Mouse (Mus musculus) stomach, postnatal 0 days (tissue): ENCODE results near the gene Stk10. TPM values are rescaled to one million over a fixed set of nuclear protein-coding genes. Genes with fewer than 3 reads are reported as not detected.
A peak's percentile ranks its signal among the peaks of the same experiment; 100 is the strongest.

Experiments used
- ATAC-seq: fragments of 200-750 bp; cut with Nextera tagmentation; 2 replicates; pipeline ENCODE4 v1.8.0; 2017; ENCODE audit not compliant: low FRiP score, low TSS enrichment
- DNase-seq: peaks from one replicate; pipeline ENCODE4 v3.0.0-alpha.2; 2016; ENCODE audit warnings: low spot score
- H3K27ac ChIP-seq: fragments of 300-500 bp; sonication (generic); replicated peaks from 2 replicates; pipeline ENCODE4 v1.5.1; 2014; ENCODE audit warnings: mild to moderate bottlenecking, control low read depth
- H3K27me3 ChIP-seq: fragments of 300-500 bp; sonication (generic); 2 replicates; pipeline ENCODE4 v1.6.1; 2014; ENCODE audit warnings: low read length; ENCODE audit not compliant: control insufficient read depth, insufficient read depth
- H3K36me3 ChIP-seq: fragments of 300-500 bp; sonication (generic); 2 replicates; pipeline ENCODE4 v1.6.1; 2014; ENCODE audit warnings: low read length, mixed read lengths; ENCODE audit not compliant: control insufficient read depth, insufficient read depth
- H3K4me1 ChIP-seq: fragments of 300-500 bp; sonication (generic); replicated peaks from 2 replicates; pipeline ENCODE4 v1.6.1; 2014; ENCODE audit warnings: antibody characterized with exemption; ENCODE audit not compliant: control insufficient read depth, insufficient read depth
- H3K4me2 ChIP-seq: fragments of 300-500 bp; sonication (generic); replicated peaks from 2 replicates; pipeline ENCODE4 v1.6.1; 2014; ENCODE audit warnings: low read depth, mild to moderate bottlenecking, control low read depth, moderate library complexity
- H3K4me3 ChIP-seq: fragments of 300-500 bp; sonication (generic); 2 replicates; pipeline ENCODE4 v1.5.1; 2014; ENCODE audit warnings: low read depth, low read length, control low read depth
- H3K9ac ChIP-seq: fragments of 300-500 bp; sonication (generic); 2 replicates; pipeline ENCODE4 v1.6.1; 2014; ENCODE audit warnings: mild to moderate bottlenecking, low read length, control low read depth, mixed read lengths
- H3K9me3 ChIP-seq: fragments of 300-500 bp; sonication (generic); 2 replicates; pipeline ENCODE4 v1.6.1; 2016; ENCODE audit warnings: low read length; ENCODE audit not compliant: control insufficient read depth
- CTCF ChIP-seq: IDR thresholded peaks from 2 replicates; pipeline ENCODE4 v1.5.1; 2016; ENCODE audit warnings: antibody characterized with exemption, low read depth, mild to moderate bottlenecking, moderate library complexity
- EP300 ChIP-seq: optimal IDR thresholded peaks from 2 replicates; pipeline ENCODE3; 2016; ENCODE audit warnings: antibody characterized with exemption
- WGBS: fragments of 180-500 bp; shearing (Covaris S2); extraction: QIAGEN DNeasy Blood & Tissue Kit; methylation state at CpG from one replicate; pipeline ENCODE4 v1.1.7; 2014; 5-methylcytosine and 5-hydroxymethylcytosine counted together
- polyA plus RNA-seq: library from polyadenylated mRNA; unstranded; fragments of >200 nt; fragmentation: Nextera tagmentation; extraction: Ambion mirVana; gene quantifications from 2 replicates; pipeline ENCODE4 v1.2.1, GENCODE M21; 2015

Stk10 gene
- polyA plus RNA-seq, 1 experiment from 2014 or later: 1.1 TPM

GRCm38 (mm10) chr11:32549236-32549635 is 16.1 kb downstream of the Stk10 start:
- peaks cover 2% of the 10 kb centered on the region; the same call in 1 of the 2 replicates for H3K4me1 ChIP-seq
- DNase-seq (no peak), ATAC-seq (no peak)
- no peak overlapping the region for H3K4me2 ChIP-seq
- no peaks in the 10 kb centered on the region for H3K27me3 ChIP-seq
- H3K9ac ChIP-seq: no peak overlapping the region
- no peaks in the 10 kb centered on the region for H3K9me3 ChIP-seq
- no peaks in the 10 kb centered on the region for H3K36me3 ChIP-seq
- no peak overlapping the region for H3K27ac ChIP-seq
- H3K4me3 ChIP-seq: no peak overlapping the region
- TF ChIP-seq CTCF: no peak
- no peak for TF ChIP-seq EP300
- WGBS: 75% methylated on average over 6 of the region's 6 CpGs

GRCm38 (mm10) chr11:32550102-32550501 is 17.0 kb downstream of the Stk10 start:
- Histone ChIP-seq H3K36me3 (no peaks in the 10 kb centered on the region), H3K9me3 (no peaks in the 10 kb centered on the region), H3K4me2 (no peak overlapping the region), H3K9ac (no peak overlapping the region), H3K4me3 (no peak overlapping the region), H3K27me3 (no peaks in the 10 kb centered on the region), H3K4me1 (peaks cover 2% of the 10 kb centered on the region; the same call in 1 of the 2 replicates), H3K27ac (no peak overlapping the region)
- DNase-seq: no peak
- ATAC-seq: no peak
- 63% methylated on average over 4 of the region's 4 CpGs for WGBS
- TF ChIP-seq CTCF: no peak
- no peak for TF ChIP-seq EP300

- DNase-seq (no peak), ATAC-seq (no peak)
- no peak overlapping the region for H3K9ac ChIP-seq
- H3K9me3 ChIP-seq: no peaks in the 10 kb centered on the region
- no peaks in the 10 kb centered on the region for H3K36me3 ChIP-seq
- H3K27ac ChIP-seq: no peak overlapping the region
- TF ChIP-seq CTCF: no peak
- TF ChIP-seq EP300: no peak
- no peaks in the 10 kb centered on the region for H3K27me3 ChIP-seq
- peaks cover 2% of the 10 kb centered on the region; the same call in 1 of the 2 replicates for H3K4me1 ChIP-seq
- H3K4me2 ChIP-seq: no peak overlapping the region
- 67% methylated on average over 4 of the region's 4 CpGs for WGBS
- no peak overlapping the region for H3K4me3 ChIP-seq
Measured at GRCm38 (mm10) chr11:32551056-32551455, 18.0 kb downstream of the Stk10 start.

GRCm38 (mm10) chr11:32551579-32552297 is 18.6 kb downstream of the Stk10 start:
- H3K4me2 ChIP-seq: no peak overlapping the region
- 66% methylated on average over 12 of the region's 12 CpGs for WGBS
- no peak overlapping the region for H3K4me3 ChIP-seq
- DNase-seq (no peak), ATAC-seq (no peak)
- no peaks in the 10 kb centered on the region for H3K36me3 ChIP-seq
- peaks cover 2% of the 10 kb centered on the region; the same call in 1 of the 2 replicates for H3K4me1 ChIP-seq
- H3K27me3 ChIP-seq: no peaks in the 10 kb centered on the region
- no peak overlapping the region for H3K27ac ChIP-seq
- TF ChIP-seq EP300 (no peak), CTCF (no peak)
- H3K9me3 ChIP-seq: no peaks in the 10 kb centered on the region
- H3K9ac ChIP-seq: no peak overlapping the region

- WGBS: 54% methylated on average over 13 of the region's 13 CpGs
- ATAC-seq: peak; percentile 35; the same call in 1 of the 2 replicates
Measured at GRCm38 (mm10) chr11:32552401-32553090, 19.4 kb downstream of the Stk10 start.

More at GRCm38 (mm10) chr11:32552401-32553090, 19.4 kb downstream of the Stk10 start:
- peak; percentile 38 for DNase-seq
- Histone ChIP-seq H3K27ac (peak overlapping the region; percentile 49; the same call in 1 of the 2 replicates), H3K4me3 (no peak overlapping the region), H3K36me3 (no peaks in the 10 kb centered on the region), H3K27me3 (no peaks in the 10 kb centered on the region), H3K9me3 (no peaks in the 10 kb centered on the region), H3K4me2 (no peak overlapping the region), H3K9ac (0 out of 2 replicates have a peak overlapping the region, but pooled peaks have one; percentile 38), H3K4me1 (peaks cover 2% of the 10 kb centered on the region; the same call in 1 of the 2 replicates)
- TF ChIP-seq CTCF (no peak), EP300 (no peak)
